Mouse (Mus musculus): Measurements from ENCODE around the gene Med14.

GRCm38 (mm10) chrX:12740396-12740795 lies 21.5 kb downstream of the Med14 start:
- TF ChIP-seq CTCF (IDR thresholded peaks at IDR 0.05; ENCODE audit: control insufficient read depth, insufficient read depth, insufficient read length) = no peak
- TF ChIP-seq USF1 (IDR thresholded peaks at IDR 0.05; ENCODE audit: low read depth) = no peak
